Comparison of ENCODE assay signal across 8 mouse cellular contexts in the genomic region with DNA sequence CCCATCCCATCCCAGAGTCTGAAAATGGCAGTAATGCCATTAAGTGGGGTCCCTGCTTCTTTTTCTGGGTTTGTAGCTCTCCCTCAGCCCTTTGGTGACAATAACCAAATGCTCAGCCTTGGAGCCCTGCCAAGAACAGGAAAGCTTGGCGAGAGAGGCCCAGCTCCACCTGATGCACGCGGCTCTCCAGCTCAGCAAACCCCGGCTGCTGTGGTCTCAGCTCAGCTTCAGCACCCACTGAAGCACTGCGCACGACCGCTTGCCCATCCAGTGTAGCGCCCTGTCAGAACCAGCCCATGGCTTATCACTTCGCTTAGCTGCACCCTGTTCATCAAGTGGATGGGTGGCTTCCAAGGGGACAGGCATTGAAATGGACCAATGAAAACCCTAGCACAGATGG. TPM values are rescaled to one million over a fixed set of nuclear protein-coding genes. Genes with fewer than 3 reads are reported as not detected.
DNase-seq lines count a peak whose midpoint lies in the region; ATAC-seq and TF ChIP-seq lines count a peak whose summit lies in the region.

No protein-coding gene starts in this region.

- no peak overlapping the region for H3K4me2 ChIP-seq in lung, embryonic 14.5 days
- no peak overlapping the region for H3K4me2 ChIP-seq in forebrain, embryonic 11.5 days (ENCODE audit: low read depth, low read length, severe bottlenecking)
- no peak overlapping the region for H3K4me2 ChIP-seq in intestine, embryonic 15.5 days (replicated peaks)
- H3K4me2 ChIP-seq in stomach, embryonic 16.5 days (ENCODE audit: low read depth, low read length): no peak overlapping the region

- H3K9me3 ChIP-seq in lung, embryonic 14.5 days (ENCODE audit: low read depth, low read length): no peaks in the 10 kb centered on the region
- no peaks in the 10 kb centered on the region for H3K9me3 ChIP-seq in forebrain, embryonic 11.5 days (ENCODE audit: control insufficient read depth, low read length)
- H3K9me3 ChIP-seq in intestine, embryonic 15.5 days: no peaks in the 10 kb centered on the region
- H3K9me3 ChIP-seq in stomach, embryonic 16.5 days (replicated peaks; ENCODE audit: control insufficient read depth, low read length): no peaks in the 10 kb centered on the region

- no peak for TF ChIP-seq POLR2A in lung, adult 2 months (IDR thresholded peaks at IDR 0.05; ENCODE audit: borderline replicate concordance, extremely low read depth, low read depth, low read length)

- WGBS in lung, embryonic 14.5 days: 31% methylated on average over 9 of the region's 9 CpGs
- 54% methylated on average over 9 of the region's 9 CpGs for WGBS in lung, adult 2 months
- WGBS in forebrain, embryonic 11.5 days: 82% methylated on average over 9 of the region's 9 CpGs
- 39% methylated on average over 9 of the region's 9 CpGs for WGBS in intestine, embryonic 15.5 days
- WGBS in stomach, embryonic 16.5 days: 31% methylated on average over 9 of the region's 9 CpGs

- peak; percentile 66; the same call in 1 of the 2 replicates for ATAC-seq in lung, embryonic 14.5 days (ENCODE audit: insufficient read depth)
- no peak for ATAC-seq in forebrain, embryonic 11.5 days (replicated peaks; ENCODE audit: low FRiP score)
- ATAC-seq in intestine, embryonic 15.5 days: peak; percentile 57; the same call in 1 of the 2 replicates
- ATAC-seq in stomach, embryonic 16.5 days (ENCODE audit: insufficient read depth, low FRiP score): peak; percentile 68

- no peak overlapping the region for H3K4me3 ChIP-seq in lung, embryonic 14.5 days (ENCODE audit: low read depth, low read length)
- no peak overlapping the region for H3K4me3 ChIP-seq in lung, adult 2 months (replicated peaks; ENCODE audit: extremely low read depth, low read depth, low read length)
- H3K4me3 ChIP-seq in forebrain, embryonic 11.5 days (ENCODE audit: low read depth, low read length): no peak overlapping the region
- H3K4me3 ChIP-seq in intestine, embryonic 15.5 days (replicated peaks): no peak overlapping the region
- H3K4me3 ChIP-seq in stomach, embryonic 16.5 days (replicated peaks; ENCODE audit: low read length): no peak overlapping the region

- no peaks in the 10 kb centered on the region for H3K27me3 ChIP-seq in lung, embryonic 14.5 days (ENCODE audit: insufficient read depth, low read length)
- no peaks in the 10 kb centered on the region for H3K27me3 ChIP-seq in forebrain, embryonic 11.5 days (ENCODE audit: control insufficient read depth, insufficient read depth, low read length)
- no peaks in the 10 kb centered on the region for H3K27me3 ChIP-seq in intestine, embryonic 15.5 days (replicated peaks)
- no peaks in the 10 kb centered on the region for H3K27me3 ChIP-seq in stomach, embryonic 16.5 days (ENCODE audit: control insufficient read depth, insufficient read depth, low read length)

- no peak for TF ChIP-seq CTCF in lung, embryonic 14.5 days (IDR thresholded peaks at IDR 0.05; ENCODE audit: low read depth)
- TF ChIP-seq CTCF in lung, adult 2 months (IDR thresholded peaks at IDR 0.05; ENCODE audit: insufficient read depth, low read length): no peak

- peaks cover 5% of the 10 kb centered on the region; the same call in 1 of the 2 replicates for H3K4me1 ChIP-seq in lung, embryonic 14.5 days (ENCODE audit: insufficient read depth)
- H3K4me1 ChIP-seq in lung, adult 2 months (ENCODE audit: control insufficient read depth, insufficient read depth, low read length): no peaks in the 10 kb centered on the region
- H3K4me1 ChIP-seq in forebrain, embryonic 11.5 days (replicated peaks; ENCODE audit: control insufficient read depth, insufficient read depth, low read length): peaks cover 10% of the 10 kb centered on the region; the same call in 1 of the 2 replicates
- H3K4me1 ChIP-seq in intestine, embryonic 15.5 days (replicated peaks): peaks cover 16% of the 10 kb centered on the region; the same call in 1 of the 2 replicates
- peaks cover 11% of the 10 kb centered on the region for H3K4me1 ChIP-seq in stomach, embryonic 16.5 days (ENCODE audit: control insufficient read depth, insufficient read depth, low read length)

- no peak overlapping the region for H3K9ac ChIP-seq in lung, embryonic 14.5 days
- no peak overlapping the region for H3K9ac ChIP-seq in forebrain, embryonic 11.5 days (ENCODE audit: low read length)
- no peak overlapping the region for H3K9ac ChIP-seq in intestine, embryonic 15.5 days
- peak overlapping the region; percentile 42; the same call in 1 of the 2 replicates for H3K9ac ChIP-seq in stomach, embryonic 16.5 days (ENCODE audit: low read length)

- no peak overlapping the region for H3K27ac ChIP-seq in lung, embryonic 14.5 days (ENCODE audit: low read depth)
- H3K27ac ChIP-seq in forebrain, embryonic 11.5 days (ENCODE audit: low read depth, low read length): no peak overlapping the region
- H3K27ac ChIP-seq in intestine, embryonic 15.5 days: no peak overlapping the region
- peak overlapping the region; percentile 24; the same call in 1 of the 2 replicates for H3K27ac ChIP-seq in stomach, embryonic 16.5 days (ENCODE audit: low read length)

- peaks cover 11% of the 10 kb centered on the region for H3K36me3 ChIP-seq in lung, embryonic 14.5 days (ENCODE audit: insufficient read depth)
- no peaks in the 10 kb centered on the region for H3K36me3 ChIP-seq in forebrain, embryonic 11.5 days (ENCODE audit: control insufficient read depth, insufficient read depth, low read length)
- H3K36me3 ChIP-seq in intestine, embryonic 15.5 days: no peaks in the 10 kb centered on the region
- no peaks in the 10 kb centered on the region for H3K36me3 ChIP-seq in stomach, embryonic 16.5 days (ENCODE audit: control insufficient read depth, insufficient read depth, low read length)

- peak; percentile 76 for DNase-seq in lung, embryonic 14.5 days
- no peak for DNase-seq in lung, adult 2 months
- DNase-seq in adrenal gland, postnatal 25 days: peak; percentile 54
- peak; percentile 58 for DNase-seq in forebrain, embryonic 11.5 days (ENCODE audit: low spot score)
- DNase-seq in left cerebral cortex, adult 8-10 months (ENCODE audit: low spot score in 2 of 2): no peak
- DNase-seq in gastrocnemius, adult 18-20 months (ENCODE audit: low spot score): no peak

RNA-seq across cellular contexts. Expression of a gene that starts 31.3 kb away (rescaled TPM):
- polyA plus RNA-seq in lung, embryonic 14.5 days (2014; fragmentation: Nextera tagmentation; extraction: Ambion mirVana): 25.7 and 26.1 TPM in 2 replicates
- polyA plus RNA-seq in lung, adult 2 months (2012; rRNA removed): 15.8 and 22.4 TPM in 2 replicates
- 41.0 and 41.5 TPM in 2 replicates for total RNA-seq in adrenal gland, postnatal 25 days (2021)
- polyA plus RNA-seq in forebrain, embryonic 11.5 days (2014; fragmentation: Nextera tagmentation; extraction: Ambion mirVana): 18.3 and 20.7 TPM in 2 replicates
- 33.0 and 35.9 TPM in 2 replicates for polyA plus RNA-seq in intestine, embryonic 15.5 days (2015; fragmentation: Nextera tagmentation; extraction: Ambion mirVana)
- 27.0 and 28.9 TPM in 2 replicates for polyA plus RNA-seq in stomach, embryonic 16.5 days (2015; fragmentation: Nextera tagmentation; extraction: Ambion mirVana)
- 10 to 100 TPM; 22.0 to 26.3 (median 24.6) TPM for total RNA-seq in left cerebral cortex, adult 8-10 months (2022)
- 10 to 100 TPM; 11.3 to 12.6 TPM for total RNA-seq in gastrocnemius, adult 18-20 months (2021)

RNA-seq across cellular contexts. Expression of a gene that starts 39.7 kb away (rescaled TPM):
- 0.42 and 0.79 TPM in 2 replicates for polyA plus RNA-seq in lung, embryonic 14.5 days (2014; fragmentation: Nextera tagmentation; extraction: Ambion mirVana)
- polyA plus RNA-seq in lung, adult 2 months (2012; rRNA removed): 0.49 and 0.62 TPM in 2 replicates
- 0.52 and 1.1 TPM in 2 replicates for total RNA-seq in adrenal gland, postnatal 25 days (2021)
- polyA plus RNA-seq in forebrain, embryonic 11.5 days (2014; fragmentation: Nextera tagmentation; extraction: Ambion mirVana): 7.3 and 7.5 TPM in 2 replicates
- polyA plus RNA-seq in intestine, embryonic 15.5 days (2015; fragmentation: Nextera tagmentation; extraction: Ambion mirVana): 5.8 and 6.1 TPM in 2 replicates
- polyA plus RNA-seq in stomach, embryonic 16.5 days (2015; fragmentation: Nextera tagmentation; extraction: Ambion mirVana): 3.0 and 3.3 TPM in 2 replicates
- 10 to 100 TPM; 49.8 to 68.7 (median 54.9) TPM for total RNA-seq in left cerebral cortex, adult 8-10 months (2022)
- under 1 TPM; 0.37 to 0.59 TPM for total RNA-seq in gastrocnemius, adult 18-20 months (2021)

Comparison
In these comparisons a context has a peak if more than half of its experiments do, and no peak if none do; other contexts are left out.
1. DNase-seq: peak in lung, embryonic 14.5 days (single experiment), adrenal gland, postnatal 25 days (single experiment) and forebrain, embryonic 11.5 days (single experiment); none in lung, adult 2 months (single experiment), left cerebral cortex, adult 8-10 months (0 of 2) and gastrocnemius, adult 18-20 months (single experiment).